Mouse (Mus musculus) hindbrain, postnatal 0 days (tissue): ENCODE data around the gene Isg15. TPM values are rescaled to one million over a fixed set of nuclear protein-coding genes. Genes with fewer than 3 reads are reported as not detected.

Source experiments
- ATAC-seq: fragments of 200-750 bp; cut with Nextera tagmentation; 2 replicates; pipeline ENCODE4 v1.8.0; 2017; ENCODE audit warnings: mild to moderate bottlenecking, moderate TSS enrichment, moderate library complexity
- DNase-seq: peaks from one replicate; pipeline ENCODE4 v3.0.0-alpha.2; 2015; ENCODE audit warnings: low spot score
- H3K27ac ChIP-seq: fragments of 300-500 bp; sonication (generic); 2 replicates; pipeline ENCODE4 v1.5.1; 2014; ENCODE audit warnings: mild to moderate bottlenecking
- H3K27me3 ChIP-seq: fragments of 300-500 bp; sonication (generic); 2 replicates; pipeline ENCODE4 v1.6.1; 2014; ENCODE audit warnings: low read length, mixed read lengths; ENCODE audit not compliant: insufficient read depth
- H3K36me3 ChIP-seq: fragments of 300-500 bp; sonication (generic); 2 replicates; pipeline ENCODE4 v1.6.1; 2014; ENCODE audit warnings: low read length, mixed read lengths; ENCODE audit not compliant: insufficient read depth
- H3K4me1 ChIP-seq: fragments of 300-500 bp; sonication (generic); 2 replicates; pipeline ENCODE4 v1.6.1; 2014; ENCODE audit warnings: antibody characterized with exemption, low read length, mixed read lengths; ENCODE audit not compliant: insufficient read depth
- H3K4me2 ChIP-seq: fragments of 300-500 bp; sonication (generic); 2 replicates; pipeline ENCODE4 v1.6.1; 2014; ENCODE audit warnings: low read depth, mild to moderate bottlenecking, low read length, moderate library complexity, mixed read lengths
- H3K4me3 ChIP-seq: fragments of 300-500 bp; sonication (generic); 2 replicates; pipeline ENCODE4 v1.5.1; 2014; ENCODE audit warnings: low read length
- H3K9ac ChIP-seq: fragments of 300-500 bp; sonication (generic); replicated peaks from 2 replicates; pipeline ENCODE4 v1.6.1; 2014; ENCODE audit warnings: mild to moderate bottlenecking, low read length, moderate library complexity, mixed read lengths
- H3K9me3 ChIP-seq: fragments of 300-500 bp; sonication (generic); 2 replicates; pipeline ENCODE4 v1.6.1; 2016; ENCODE audit warnings: low read length, mixed read lengths
- CTCF ChIP-seq: IDR thresholded peaks from 2 replicates; pipeline ENCODE4 v1.5.1; 2016; ENCODE audit warnings: antibody characterized with exemption, control low read depth, low read depth
- WGBS: fragments of 180-500 bp; shearing (Covaris S2); extraction: QIAGEN DNeasy Blood & Tissue Kit; methylation state at CpG from one replicate; pipeline ENCODE4 v1.1.7; 2014; 5-methylcytosine and 5-hydroxymethylcytosine counted together
- polyA plus RNA-seq: library from polyadenylated mRNA; unstranded; fragments of >200 nt; fragmentation: Nextera tagmentation; extraction: Ambion mirVana; gene quantifications from 2 replicates; pipeline ENCODE4 v1.2.1, GENCODE M21; 2015
- total RNA-seq: library from RNA; depleted of rRNA; stranded (reverse); fragments of >200 nt; gene quantifications from 2 replicates; pipeline ENCODE4 v1.2.3, GENCODE M21; 2014

Gene Isg15
- total and polyA plus RNA-seq, 2 experiments from 2014 or later: 3.2 to 4.5 TPM

- ATAC-seq: no peak
- H3K4me1 ChIP-seq: no peaks in the 10 kb centered on the region
- H3K9ac ChIP-seq: no peak overlapping the region
- H3K4me3 ChIP-seq: no peak overlapping the region
- no peaks in the 10 kb centered on the region for H3K27me3 ChIP-seq
- H3K27ac ChIP-seq: no peak overlapping the region
- TF ChIP-seq CTCF: no peak
- no peak for DNase-seq
- no peaks in the 10 kb centered on the region for H3K36me3 ChIP-seq
- 76% methylated on average over 16 of the region's 16 CpGs for whole genome bisulfite sequencing
- no peaks in the 10 kb centered on the region for H3K9me3 ChIP-seq
- H3K4me2 ChIP-seq: no peak overlapping the region
Observed at GRCm38 (mm10) chr4:156217022-156217669, 16.5 kb upstream of the Isg15 start.

GRCm38 (mm10) chr4:156216196-156216595 is 15.6 kb upstream of the Isg15 start:
- no peak for TF ChIP-seq CTCF
- Histone ChIP-seq H3K4me2 (no peak overlapping the region), H3K27me3 (no peaks in the 10 kb centered on the region), H3K9me3 (no peaks in the 10 kb centered on the region), H3K4me3 (no peak overlapping the region), H3K36me3 (no peaks in the 10 kb centered on the region), H3K4me1 (no peaks in the 10 kb centered on the region), H3K9ac (no peak overlapping the region), H3K27ac (no peak overlapping the region)
- no peak for ATAC-seq
- WGBS: 92% methylated on average over 2 of the region's 2 CpGs
- no peak for DNase-seq

- DNase-seq: no peak
- no peak for TF ChIP-seq CTCF
- no peaks in the 10 kb centered on the region for H3K36me3 ChIP-seq
- no peak within 1 kb of the TSS for H3K27ac ChIP-seq
- H3K9ac ChIP-seq: no peak within 1 kb of the TSS
- H3K27me3 ChIP-seq: no peaks in the 10 kb centered on the region
- ATAC-seq: no peak
- no peaks in the 10 kb centered on the region for H3K9me3 ChIP-seq
- WGBS: 61% methylated on average over 4 of the region's 4 CpGs
- H3K4me3 ChIP-seq: no peak within 1 kb of the TSS
- H3K4me2 ChIP-seq: no peak within 1 kb of the TSS
- no peaks in the 10 kb centered on the region for H3K4me1 ChIP-seq
Observed at GRCm38 (mm10) chr4:156215649-156216048, 15.0 kb upstream of the Isg15 start, which contains the start of gene Perm1. Perm1 (plus strand) TSS chr4:156215868.

GRCm38 (mm10) chr4:156213134-156213533 is 12.5 kb upstream of the Isg15 start:
- Histone ChIP-seq H3K36me3 (no peaks in the 10 kb centered on the region), H3K9me3 (no peaks in the 10 kb centered on the region), H3K27ac (no peak overlapping the region), H3K4me1 (no peaks in the 10 kb centered on the region), H3K9ac (no peak overlapping the region), H3K27me3 (no peaks in the 10 kb centered on the region), H3K4me2 (no peak overlapping the region), H3K4me3 (no peak overlapping the region)
- ATAC-seq: no peak
- no peak for DNase-seq
- WGBS: 92% methylated on average over 13 of the region's 13 CpGs
- no peak for TF ChIP-seq CTCF

- H3K4me1 ChIP-seq: no peaks in the 10 kb centered on the region
- H3K4me3 ChIP-seq: no peak overlapping the region
- no peak overlapping the region for H3K4me2 ChIP-seq
- DNase-seq (no peak), ATAC-seq (no peak)
- no peak overlapping the region for H3K9ac ChIP-seq
- 81% methylated on average over 13 of the region's 13 CpGs for WGBS
- no peak for TF ChIP-seq CTCF
- no peak overlapping the region for H3K27ac ChIP-seq
- H3K27me3 ChIP-seq: no peaks in the 10 kb centered on the region
- H3K9me3 ChIP-seq: no peaks in the 10 kb centered on the region
- no peaks in the 10 kb centered on the region for H3K36me3 ChIP-seq
Observed at GRCm38 (mm10) chr4:156209963-156210635, 9.5 kb upstream of the Isg15 start.

- no peak for DNase-seq
- no peaks in the 10 kb centered on the region for H3K36me3 ChIP-seq
- H3K4me3 ChIP-seq: no peak overlapping the region
- H3K27me3 ChIP-seq: no peaks in the 10 kb centered on the region
- ATAC-seq: no peak
- WGBS: 90% methylated on average over 4 of the region's 4 CpGs
- TF ChIP-seq CTCF: no peak
- no peaks in the 10 kb centered on the region for H3K4me1 ChIP-seq
- H3K4me2 ChIP-seq: no peak overlapping the region
- H3K27ac ChIP-seq: no peak overlapping the region
- no peaks in the 10 kb centered on the region for H3K9me3 ChIP-seq
- H3K9ac ChIP-seq: no peak overlapping the region
Observed at GRCm38 (mm10) chr4:156208872-156209271, 8.3 kb upstream of the Isg15 start.
